Mouse (Mus musculus) spleen, adult 2 months (tissue): ENCODE results near the gene Abhd12b.
"Not testable (repeated sequence)": the region's sequence is repeated elsewhere in the genome, so short reads cannot be mapped to it uniquely, and the experiment has no call there.

ENCODE experiments used
- CTCF ChIP-seq: fragments of 200-500 bp; IDR thresholded peaks from 2 replicates; pipeline ENCODE4 v1.5.1; 2011; ENCODE audit warnings: mild to moderate bottlenecking, inconsistent platforms; ENCODE audit not compliant: insufficient read depth, insufficient read length, insufficient replicate concordance; ENCODE audit errors: extremely low read depth
- POLR2A ChIP-seq: fragments of 200-500 bp; IDR thresholded peaks from 2 replicates; pipeline ENCODE4 v1.6.1; 2011; ENCODE audit warnings: low read depth, low read length, inconsistent platforms

GRCm38 (mm10) chr12:70144106-70144587, 9.8 kb upstream of the Abhd12b start:
- TF ChIP-seq CTCF, POLR2A: not testable (repeated sequence)
